Mouse (Mus musculus): ENCODE measurements around the gene Mdh2. TPM values are rescaled to one million over a fixed set of nuclear protein-coding genes. Genes with fewer than 3 reads are reported as not detected.

Mdh2 gene
- polyA plus RNA-seq, 1 experiment from 2014 or later, result 524 TPM

- Histone ChIP-seq H3K27me3 (peaks cover 7% of the 10 kb centered on the region; the same call in 1 of the 2 replicates), H3K4me1 (peaks cover 3% of the 10 kb centered on the region; the same call in 1 of the 2 replicates), H3K27ac (no peak overlapping the region), H3K9ac (no peak overlapping the region), H3K9me3 (no peaks in the 10 kb centered on the region), H3K36me3 (replicated peaks) (no peaks in the 10 kb centered on the region), H3K4me3 (replicated peaks) (no peak overlapping the region), H3K4me2 (no peak overlapping the region)
- no peak for ATAC-seq (ENCODE audit: low FRiP score)
- 76% methylated on average over 5 of the region's 5 CpGs for WGBS
These were observed 34.7 kb downstream of the Mdh2 start for GRCm38 (mm10) chr5:135812991-135813390.

GRCm38 (mm10) chr5:135818491-135818890, 40.2 kb downstream of the Mdh2 start:
- 54% methylated on average over 7 of the region's 7 CpGs for WGBS
- H3K36me3 ChIP-seq (replicated peaks), result no peaks in the 10 kb centered on the region
- peaks cover 23% of the 10 kb centered on the region for H3K4me1 ChIP-seq
- H3K9ac ChIP-seq, result no peak overlapping the region
- H3K27me3 ChIP-seq, result peaks cover 22% of the 10 kb centered on the region; the same call in 1 of the 2 replicates
- no peak overlapping the region for H3K4me2 ChIP-seq
- ATAC-seq (ENCODE audit: low FRiP score), result no peak
- H3K27ac ChIP-seq, result no peak overlapping the region
- H3K4me3 ChIP-seq (replicated peaks), result no peak overlapping the region
- no peaks in the 10 kb centered on the region for H3K9me3 ChIP-seq

GRCm38 (mm10) chr5:135822316-135822944, 44.1 kb downstream of the Mdh2 start:
- Histone ChIP-seq H3K4me3 (replicated peaks) (no peak overlapping the region), H3K27ac (peak overlapping the region; percentile 75)
- 18% methylated on average over 7 of the region's 7 CpGs for WGBS

GRCm38 (mm10) chr5:135824517-135824916, 46.2 kb downstream of the Mdh2 start:
- 59% methylated on average over 3 of the region's 3 CpGs for WGBS
- Histone ChIP-seq H3K9ac (no peak overlapping the region), H3K36me3 (replicated peaks) (no peaks in the 10 kb centered on the region), H3K4me3 (replicated peaks) (no peak overlapping the region), H3K4me2 (no peak overlapping the region), H3K27me3 (peaks cover 9% of the 10 kb centered on the region; the same call in 1 of the 2 replicates), H3K9me3 (no peaks in the 10 kb centered on the region), H3K4me1 (peaks cover 40% of the 10 kb centered on the region), H3K27ac (no peak overlapping the region)
- ATAC-seq (ENCODE audit: low FRiP score), result no peak

More at GRCm38 (mm10) chr5:135822316-135822944, 44.1 kb downstream of the Mdh2 start:
- peaks cover 40% of the 10 kb centered on the region for H3K4me1 ChIP-seq
- peak overlapping the region; percentile 22; the same call in 1 of the 2 replicates for H3K4me2 ChIP-seq
- peaks cover 21% of the 10 kb centered on the region; the same call in 1 of the 2 replicates for H3K27me3 ChIP-seq
- no peak overlapping the region for H3K9ac ChIP-seq
- no peaks in the 10 kb centered on the region for H3K9me3 ChIP-seq
- no peaks in the 10 kb centered on the region for H3K36me3 ChIP-seq (replicated peaks)
- peak; percentile 84 for ATAC-seq (ENCODE audit: low FRiP score)

GRCm38 (mm10) chr5:135826225-135826624, 47.9 kb downstream of the Mdh2 start:
- Histone ChIP-seq H3K4me1 (peaks cover 33% of the 10 kb centered on the region), H3K9me3 (no peaks in the 10 kb centered on the region), H3K9ac (peak overlapping the region; percentile 29; the same call in 1 of the 2 replicates), H3K4me3 (replicated peaks) (no peak overlapping the region), H3K27ac (peak overlapping the region; percentile 66), H3K27me3 (0 out of 2 replicates have a peak, but pooled peaks cover 6% of the 10 kb centered on the region), H3K36me3 (replicated peaks) (no peaks in the 10 kb centered on the region), H3K4me2 (no peak overlapping the region)
- 45% methylated on average over 6 of the region's 6 CpGs for WGBS
- ATAC-seq (ENCODE audit: low FRiP score), result no peak

GRCm38 (mm10) chr5:135829381-135829780, 51.1 kb downstream of the Mdh2 start:
- ATAC-seq (ENCODE audit: low FRiP score), result no peak
- H3K4me3 ChIP-seq (replicated peaks), result no peak overlapping the region
- 91% methylated on average over 8 of the region's 8 CpGs for WGBS
- no peaks in the 10 kb centered on the region for H3K36me3 ChIP-seq (replicated peaks)
- peaks cover 15% of the 10 kb centered on the region for H3K4me1 ChIP-seq
- no peaks in the 10 kb centered on the region for H3K9me3 ChIP-seq
- H3K4me2 ChIP-seq, result no peak overlapping the region
- peaks cover 7% of the 10 kb centered on the region; the same call in 1 of the 2 replicates for H3K27me3 ChIP-seq
- H3K9ac ChIP-seq, result no peak overlapping the region
- H3K27ac ChIP-seq, result no peak overlapping the region

- 0 out of 2 replicates have a peak, but pooled peaks have one; percentile 8 for ATAC-seq (ENCODE audit: low FRiP score)
- 32% methylated on average over 4 of the region's 4 CpGs for WGBS
- Histone ChIP-seq H3K9ac (no peak overlapping the region), H3K36me3 (replicated peaks) (no peaks in the 10 kb centered on the region), H3K27ac (no peak overlapping the region), H3K4me2 (no peak overlapping the region), H3K4me3 (replicated peaks) (no peak overlapping the region), H3K4me1 (peaks cover 20% of the 10 kb centered on the region), H3K27me3 (peaks cover 26% of the 10 kb centered on the region), H3K9me3 (no peaks in the 10 kb centered on the region)
These were observed 54.4 kb downstream of the Mdh2 start for GRCm38 (mm10) chr5:135832729-135833128.

- 1% methylated on average over 47 of the region's 47 CpGs for WGBS
- H3K4me1 ChIP-seq, result peaks cover 20% of the 10 kb centered on the region
- no peak overlapping the region for H3K27ac ChIP-seq
- peak overlapping the region; percentile 46 for H3K4me3 ChIP-seq (replicated peaks)
- ATAC-seq (ENCODE audit: low FRiP score), result peak; percentile 93
- peak overlapping the region; percentile 82 for H3K4me2 ChIP-seq
- peaks cover 26% of the 10 kb centered on the region for H3K27me3 ChIP-seq
- H3K9ac ChIP-seq, result peak overlapping the region; percentile 53
- no peaks in the 10 kb centered on the region for H3K36me3 ChIP-seq (replicated peaks)
- H3K9me3 ChIP-seq, result no peaks in the 10 kb centered on the region
These were observed 56.6 kb downstream of the Mdh2 start for GRCm38 (mm10) chr5:135834769-135835491.

- Histone ChIP-seq H3K27me3 (peaks cover 30% of the 10 kb centered on the region), H3K4me2 (peak overlapping the region; percentile 82), H3K27ac (no peak overlapping the region), H3K36me3 (replicated peaks) (no peaks in the 10 kb centered on the region), H3K9ac (no peak overlapping the region), H3K9me3 (no peaks in the 10 kb centered on the region), H3K4me1 (peaks cover 20% of the 10 kb centered on the region), H3K4me3 (replicated peaks) (peak overlapping the region; percentile 46)
- ATAC-seq (ENCODE audit: low FRiP score), result peak; percentile 81; the same call in 1 of the 2 replicates
- 3% methylated on average over 12 of the region's 12 CpGs for WGBS
These were observed 57.2 kb downstream of the Mdh2 start for GRCm38 (mm10) chr5:135835492-135835858.

GRCm38 (mm10) chr5:135835981-135836380, 57.7 kb downstream of the Mdh2 start:
- peaks cover 20% of the 10 kb centered on the region for H3K4me1 ChIP-seq
- 26% methylated on average over 12 of the region's 12 CpGs for WGBS
- no peak overlapping the region for H3K9ac ChIP-seq
- H3K27me3 ChIP-seq, result peaks cover 32% of the 10 kb centered on the region
- 0 out of 2 replicates have a peak, but pooled peaks have one; percentile 11 for ATAC-seq (ENCODE audit: low FRiP score)
- H3K4me2 ChIP-seq, result peak overlapping the region; percentile 82
- 0 out of 2 replicates have a peak overlapping the region, but pooled peaks have one; percentile 46 for H3K4me3 ChIP-seq (replicated peaks)
- H3K27ac ChIP-seq, result no peak overlapping the region
- no peaks in the 10 kb centered on the region for H3K36me3 ChIP-seq (replicated peaks)
- H3K9me3 ChIP-seq, result no peaks in the 10 kb centered on the region

Data from forebrain, embryonic 12.5 days (tissue).